Mouse (Mus musculus) MEL (cell line): ENCODE data around the gene Ergic1. TPM values are rescaled to one million over a fixed set of nuclear protein-coding genes. Genes with fewer than 3 reads are reported as not detected.

Source experiments
- DNase-seq: peaks from one replicate; pipeline ENCODE4 v3.0.0; 2011; ENCODE audit warnings: low read depth, low spot score
- H3K27ac ChIP-seq: 2 replicates; pipeline ENCODE4 v1.5.1; 2012; ENCODE audit warnings: low read depth, mild to moderate bottlenecking, control low read depth, low read length, moderate library complexity; ENCODE audit not compliant: control insufficient read depth
- H3K27me3 ChIP-seq, 2 experiments: fragments of 150-350 bp in 1 of 2; sonication (generic) in 1 of 2; 2 replicates each; pipeline ENCODE4 v1.6.1; 2012; ENCODE audit warnings: low read length in 2 of 2, mild to moderate bottlenecking in 2 of 2, improper control_type of control experiment in 1 of 2, moderate library complexity in 1 of 2; ENCODE audit not compliant: insufficient read depth in 2 of 2, control insufficient read depth in 1 of 2
- H3K36me3 ChIP-seq, 2 experiments: 2 replicates each; pipeline ENCODE4 v1.6.1; 2012 to 2014; ENCODE audit warnings: low read length in 2 of 2, improper control_type of control experiment in 1 of 2, inconsistent platforms in 1 of 2, mild to moderate bottlenecking in 1 of 2; ENCODE audit not compliant: insufficient read depth in 2 of 2, control insufficient read depth in 1 of 2
- H3K4me1 ChIP-seq, 2 experiments: fragments of 150-350 bp in 1 of 2; sonication (generic) in 1 of 2; 2 replicates each; pipeline ENCODE4 v1.6.1; 2012; ENCODE audit warnings: low read length in 2 of 2, improper control_type of control experiment in 1 of 2, mild to moderate bottlenecking in 1 of 2; ENCODE audit not compliant: insufficient read depth in 2 of 2, control insufficient read depth in 1 of 2
- H3K4me3 ChIP-seq, 2 experiments: fragments of 150-350 bp in 1 of 2; sonication (generic) in 1 of 2; 2 replicates each; pipeline ENCODE4 v1.5.1; 2012; ENCODE audit warnings: low read depth in 2 of 2, low read length in 2 of 2, mild to moderate bottlenecking in 2 of 2, moderate library complexity in 2 of 2, control low read depth in 1 of 2, improper control_type of control experiment in 1 of 2; ENCODE audit not compliant: control insufficient read depth in 1 of 2, insufficient read depth in 1 of 2
- H3K79me2 ChIP-seq: 2 replicates; pipeline ENCODE4 v1.6.1; 2012; ENCODE audit warnings: mild to moderate bottlenecking, low read length, moderate library complexity; ENCODE audit not compliant: control insufficient read depth, poor library complexity, insufficient read depth
- H3K9ac ChIP-seq: 2 replicates; pipeline ENCODE4 v1.6.1; 2012; ENCODE audit warnings: low read depth, mild to moderate bottlenecking, control low read depth, low read length, moderate library complexity; ENCODE audit not compliant: control insufficient read depth, poor library complexity, severe bottlenecking
- H3K9me3 ChIP-seq: fragments of 150-350 bp; sonication (generic); replicated peaks from 2 replicates; pipeline ENCODE4 v1.6.1; 2012; ENCODE audit warnings: mild to moderate bottlenecking, low read length, improper control_type of control experiment, moderate library complexity; ENCODE audit not compliant: insufficient read depth
- ETS1 ChIP-seq: IDR thresholded peaks from 2 replicates; pipeline ENCODE4 v1.6.1; 2012; ENCODE audit warnings: low read depth, mild to moderate bottlenecking, inconsistent platforms, low read length, improper control_type of control experiment, moderate library complexity
- HCFC1 ChIP-seq: IDR thresholded peaks from 2 replicates; pipeline ENCODE4 v1.6.1; 2012; ENCODE audit warnings: low read depth, mild to moderate bottlenecking, inconsistent platforms, low read length, improper control_type of control experiment, moderate library complexity
- JUND ChIP-seq: IDR thresholded peaks from 2 replicates; pipeline ENCODE4 v1.6.1; 2011; ENCODE audit warnings: low read depth, mild to moderate bottlenecking, improper control_type of control experiment, low read length
- KAT2A ChIP-seq: conservative IDR thresholded peaks from 2 replicates; pipeline ENCODE4 v1.6.1; 2012; ENCODE audit warnings: low read depth, low read length, improper control_type of control experiment, inconsistent platforms
- MAFK ChIP-seq: IDR thresholded peaks from 2 replicates; pipeline ENCODE4 v1.6.1; 2011; ENCODE audit warnings: low read depth, mild to moderate bottlenecking, low read length, improper control_type of control experiment, borderline replicate concordance
- MXI1 ChIP-seq: IDR thresholded peaks from 2 replicates; pipeline ENCODE4 v1.6.1; 2011; ENCODE audit warnings: mild to moderate bottlenecking, low read depth, low read length, improper control_type of control experiment
- MYB ChIP-seq: IDR thresholded peaks from 2 replicates; pipeline ENCODE4 v1.6.1; 2011; ENCODE audit warnings: mild to moderate bottlenecking, low read depth, low read length, improper control_type of control experiment
- NELFE ChIP-seq: IDR thresholded peaks from 2 replicates; pipeline ENCODE4 v1.6.1; 2011; ENCODE audit warnings: low read depth, low read length, improper control_type of control experiment
- NRF1 ChIP-seq: IDR thresholded peaks from 2 replicates; pipeline ENCODE4 v1.6.1; 2014; ENCODE audit warnings: low read depth, mild to moderate bottlenecking, inconsistent platforms, low read length, improper control_type of control experiment, moderate library complexity; ENCODE audit not compliant: poor library complexity, insufficient read depth, severe bottlenecking
- POLR2A ChIP-seq, 2 experiments: IDR thresholded peaks; 2 replicates each; pipeline ENCODE4 v1.6.1; 2011 to 2012; ENCODE audit warnings: low read length in 2 of 2, mild to moderate bottlenecking in 2 of 2, control low read depth in 1 of 2, improper control_type of control experiment in 1 of 2, low read depth in 1 of 2, moderate library complexity in 1 of 2; ENCODE audit not compliant: control insufficient read depth in 1 of 2, insufficient read depth in 1 of 2, poor library complexity in 1 of 2
- POLR2AphosphoS2 ChIP-seq: IDR thresholded peaks from 2 replicates; pipeline ENCODE4 v1.6.1; 2011; ENCODE audit warnings: low read length, improper control_type of control experiment
- RAD21 ChIP-seq: IDR thresholded peaks from 2 replicates; pipeline ENCODE4 v1.6.1; 2011; ENCODE audit warnings: mild to moderate bottlenecking, low read depth, low read length, improper control_type of control experiment
- RCOR1 ChIP-seq: IDR thresholded peaks from 2 replicates; pipeline ENCODE4 v1.6.1; 2012; ENCODE audit warnings: low read depth, mild to moderate bottlenecking, inconsistent platforms, low read length, improper control_type of control experiment
- SIN3A ChIP-seq: IDR thresholded peaks from 2 replicates; pipeline ENCODE4 v1.6.1; 2012; ENCODE audit warnings: low read length, improper control_type of control experiment, inconsistent platforms
- SMC3 ChIP-seq: IDR thresholded peaks from 2 replicates; pipeline ENCODE4 v1.6.1; 2011; ENCODE audit warnings: low read depth, low read length, improper control_type of control experiment
- TAL1 ChIP-seq: IDR thresholded peaks from 2 replicates; pipeline ENCODE4 v1.6.1; 2012; ENCODE audit warnings: mild to moderate bottlenecking, inconsistent platforms, low read length, moderate library complexity, mixed read lengths
- USF1 ChIP-seq: IDR thresholded peaks from 2 replicates; pipeline ENCODE4 v1.6.1; 2014; ENCODE audit warnings: low read depth, mild to moderate bottlenecking, inconsistent platforms, low read length, improper control_type of control experiment, moderate library complexity
- polyA plus RNA-seq, 2 experiments: library from polyadenylated mRNA; stranded (reverse) in 1 of 2; unstranded in 1 of 2; fragments of >175 nt in 1 of 2; fragments of >200 nt in 1 of 2; gene quantifications; 2 replicates each; pipeline versions ENCODE4 v1.2.1 to v1.2.4; 2012; ENCODE audit warnings: low replicate concordance in 2 of 2, low read depth in 1 of 2; ENCODE audit not compliant: insufficient read length in 2 of 2, insufficient read depth in 1 of 2, missing spikeins in 1 of 2
- total RNA-seq: library from RNA; depleted of rRNA; stranded (reverse); fragments of 300-350 nt; gene quantifications from 2 replicates; pipeline ENCODE4 v1.2.3, GENCODE M21; 2012

The Ergic1 gene
- total and polyA plus RNA-seq, 3 experiments, result 78.5 to 730 (median 95.6) TPM

GRCm38 (mm10) chr17:26563476-26563875 is 2.2 kb downstream of the Ergic1 start:
- H3K36me3 ChIP-seq, result peaks cover 0 to 3% of the 10 kb centered on the region in 2 experiments
- H3K4me3 ChIP-seq, result no peak overlapping the region
- no peak for DNase-seq
- no peak overlapping the region for H3K9ac ChIP-seq
- H3K9me3 ChIP-seq, result no peaks in the 10 kb centered on the region
- H3K4me1 ChIP-seq, result peaks cover 0 to 2% of the 10 kb centered on the region in 2 experiments; a peak in 1 of 4 replicates
- H3K27me3 ChIP-seq, result no peaks in the 10 kb centered on the region
- no peak overlapping the region for H3K27ac ChIP-seq
- peaks cover 22% of the 10 kb centered on the region for H3K79me2 ChIP-seq
- TF ChIP-seq NRF1 (no peak), MYB (no peak), KAT2A (no peak), POLR2AphosphoS2 (no peak), RAD21 (no peak), RCOR1 (no peak), SIN3A (no peak), NELFE (no peak), SMC3 (no peak), MAFK (no peak), HCFC1 (no peak), JUND (no peak), TAL1 (no peak), ETS1 (no peak)

- peaks cover 0 to 2% of the 10 kb centered on the region in 2 experiments; a peak in 1 of 4 replicates for H3K4me1 ChIP-seq
- H3K36me3 ChIP-seq, result peaks cover 0 to 3% of the 10 kb centered on the region in 2 experiments
Observed at GRCm38 (mm10) chr17:26564439-26564838, 3.1 kb downstream of the Ergic1 start.

GRCm38 (mm10) chr17:26567142-26567817 is 6.0 kb downstream of the Ergic1 start:
- no peak for DNase-seq
- Histone ChIP-seq H3K4me3 (no peak overlapping the region), H3K27me3 (no peaks in the 10 kb centered on the region), H3K79me2 (peaks cover 25% of the 10 kb centered on the region), H3K9ac (no peak overlapping the region), H3K4me1 (peaks cover 0 to 12% of the 10 kb centered on the region in 2 experiments), H3K9me3 (no peaks in the 10 kb centered on the region), H3K27ac (no peak overlapping the region), H3K36me3 (peaks cover 0 to 8% of the 10 kb centered on the region in 2 experiments; a peak in 3 of 4 replicates)
- TF ChIP-seq POLR2A (IDR thresholded peaks at IDR 0.05; ENCODE audit: control insufficient read depth in 1 of 2, insufficient read depth in 1 of 2, low read depth in 1 of 2, low read length in 2 of 2, poor library complexity in 1 of 2) (no peak), MXI1 (no peak), USF1 (no peak)

More at GRCm38 (mm10) chr17:26564439-26564838, 3.1 kb downstream of the Ergic1 start:
- Histone ChIP-seq H3K27me3 (no peaks in the 10 kb centered on the region), H3K79me2 (peaks cover 22% of the 10 kb centered on the region), H3K27ac (no peak overlapping the region), H3K9me3 (no peaks in the 10 kb centered on the region), H3K4me3 (no peak overlapping the region), H3K9ac (no peak overlapping the region)
- no peak for DNase-seq
- TF ChIP-seq SMC3 (no peak), RAD21 (no peak), MXI1 (no peak)
